Mouse (Mus musculus) left cerebral cortex, adult 11 months (tissue): ENCODE data around the gene Ankrd9.

Source experiments
- DNase-seq: peaks from one replicate; pipeline ENCODE4 v3.0.0; 2022; ENCODE audit warnings: low spot score

Ankrd9 gene

DNA sequence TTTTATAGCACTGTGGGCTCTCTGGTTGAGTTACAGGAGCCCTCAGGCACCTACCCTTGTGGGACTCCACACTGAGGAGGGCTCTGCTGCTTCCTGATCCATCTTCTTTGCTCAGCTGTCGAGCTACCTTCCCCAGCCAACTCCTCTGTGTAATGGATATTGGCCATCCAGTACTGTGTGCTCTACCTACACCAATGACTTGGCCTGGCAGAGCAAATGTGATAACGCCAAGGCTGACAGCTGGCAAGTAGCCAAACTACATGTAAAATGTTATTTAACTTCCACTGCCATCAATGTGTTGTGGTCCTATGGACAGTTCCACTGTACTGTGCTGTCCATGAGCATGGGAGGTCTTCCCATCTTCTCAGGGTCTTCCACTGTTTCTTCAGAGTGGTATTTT lies 16.9 kb downstream of the Ankrd9 start:
- no peak for DNase-seq

GRCm38 (mm10) chr12:110954351-110954991 lies 24.4 kb downstream of the Ankrd9 start:
- DNase-seq: no peak

GRCm38 (mm10) chr12:110953900-110954299 lies 24.9 kb downstream of the Ankrd9 start:
- DNase-seq: no peak

DNA sequence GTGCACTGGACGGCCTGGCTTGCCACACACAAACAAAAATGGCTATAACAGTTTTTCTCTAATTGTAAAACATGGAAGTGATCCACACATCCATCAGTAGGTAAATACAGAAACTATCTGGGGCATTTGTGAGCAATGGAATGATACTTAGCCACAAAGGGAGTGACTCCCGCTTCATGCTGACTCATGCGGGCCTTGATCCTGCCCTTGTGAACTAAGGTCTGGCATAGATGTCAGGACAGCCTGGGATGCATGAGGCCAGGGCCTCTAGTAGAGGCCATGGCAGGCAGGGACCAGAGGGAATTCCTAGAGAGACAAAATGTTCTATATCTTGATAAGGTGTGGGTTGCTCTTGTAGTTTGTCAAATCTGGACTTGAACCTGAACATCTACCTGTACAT lies 25.4 kb downstream of the Ankrd9 start:
- DNase-seq: no peak

- DNase-seq: no peak
Observed at GRCm38 (mm10) chr12:110952628-110953385, 26.0 kb downstream of the Ankrd9 start.

- DNase-seq: no peak
Observed at GRCm38 (mm10) chr12:110951236-110951635, 27.6 kb downstream of the Ankrd9 start.

GRCm38 (mm10) chr12:110950151-110950550 lies 28.7 kb downstream of the Ankrd9 start:
- DNase-seq: no peak

GRCm38 (mm10) chr12:110949410-110949809 lies 29.4 kb downstream of the Ankrd9 start:
- no peak for DNase-seq

GRCm38 (mm10) chr12:110948910-110949201 lies 30.0 kb downstream of the Ankrd9 start:
- DNase-seq: no peak

GRCm38 (mm10) chr12:110948082-110948909 lies 30.5 kb downstream of the Ankrd9 start:
- DNase-seq: no peak

DNA sequence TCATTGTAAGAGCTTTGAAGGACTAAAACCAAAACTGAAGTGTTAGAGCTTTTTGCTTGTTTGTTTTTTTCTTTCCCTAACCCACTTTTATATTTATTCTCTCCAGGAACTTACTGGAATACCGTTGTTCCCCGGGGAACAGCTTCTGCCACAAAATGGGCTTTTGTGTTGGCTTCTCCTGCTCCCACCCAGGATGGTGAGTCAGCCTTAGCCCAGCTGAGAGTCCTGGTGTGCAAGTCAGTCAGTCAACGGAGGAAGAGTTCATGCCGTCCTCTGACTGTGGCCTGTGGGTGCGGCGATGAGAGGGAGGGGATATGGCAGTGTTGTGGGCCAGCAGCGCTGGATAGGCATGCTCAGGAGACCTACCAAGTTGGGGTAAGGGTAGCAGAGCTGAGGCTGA lies 32.6 kb downstream of the Ankrd9 start:
- no peak for DNase-seq

GRCm38 (mm10) chr12:110940869-110941268 lies 38.0 kb downstream of the Ankrd9 start:
- no peak for DNase-seq

DNA sequence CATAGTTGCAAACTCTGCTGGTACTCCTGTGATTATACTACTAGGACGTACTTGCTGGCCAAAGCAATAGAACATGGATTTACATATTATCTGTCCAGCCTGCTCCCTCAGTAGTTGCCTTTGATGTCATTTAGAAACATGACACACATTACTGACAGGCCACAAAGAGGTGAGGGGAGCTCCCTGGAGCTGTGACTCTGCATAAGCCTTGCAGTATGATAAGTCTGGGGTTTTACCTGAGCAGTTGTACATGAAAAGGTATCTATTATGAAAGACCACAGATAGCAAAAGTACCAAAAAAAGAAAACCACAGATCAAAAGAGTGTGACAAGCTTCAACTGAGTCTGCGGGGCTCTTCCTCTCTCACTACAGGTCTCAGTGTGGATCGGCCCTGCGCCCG lies 39.5 kb downstream of the Ankrd9 start:
- no peak for DNase-seq

GRCm38 (mm10) chr12:110937496-110937895 lies 41.3 kb downstream of the Ankrd9 start:
- no peak for DNase-seq

- DNase-seq: peak; percentile 84
Observed at GRCm38 (mm10) chr12:110935983-110936620, 42.7 kb downstream of the Ankrd9 start.

- no peak for DNase-seq
Observed at GRCm38 (mm10) chr12:110932820-110933219, 46.0 kb downstream of the Ankrd9 start.
